Mouse (Mus musculus): Measurements from ENCODE around the gene Krtap28-13.
A peak's percentile ranks its signal among the peaks of the same experiment; 100 is the strongest.

Krtap28-13 gene

GRCm38 (mm10) chr1:83096935-83097334 lies 36.2 kb downstream of the Krtap28-13 start:
- DNase-seq, result no peak

- DNase-seq, result no peak
These were observed 38.4 kb downstream of the Krtap28-13 start for GRCm38 (mm10) chr1:83099160-83099559.

GRCm38 (mm10) chr1:83099580-83100137 lies 38.9 kb downstream of the Krtap28-13 start:
- peak in 1 of 2 experiments; percentile 6 for DNase-seq

GRCm38 (mm10) chr1:83101891-83102290 lies 41.2 kb downstream of the Krtap28-13 start:
- DNase-seq, result peak; percentile 25 to 55

GRCm38 (mm10) chr1:83105464-83105863 lies 44.7 kb downstream of the Krtap28-13 start:
- no peak for DNase-seq

- no peak for DNase-seq
These were observed 46.8 kb downstream of the Krtap28-13 start for GRCm38 (mm10) chr1:83107410-83107978.

- DNase-seq, result no peak
These were observed 50.3 kb downstream of the Krtap28-13 start for GRCm38 (mm10) chr1:83110992-83111391.

Measured in kidney, postnatal 36 days (tissue).